ENCODE assay signal across 30 mouse cellular contexts in the genomic region with DNA sequence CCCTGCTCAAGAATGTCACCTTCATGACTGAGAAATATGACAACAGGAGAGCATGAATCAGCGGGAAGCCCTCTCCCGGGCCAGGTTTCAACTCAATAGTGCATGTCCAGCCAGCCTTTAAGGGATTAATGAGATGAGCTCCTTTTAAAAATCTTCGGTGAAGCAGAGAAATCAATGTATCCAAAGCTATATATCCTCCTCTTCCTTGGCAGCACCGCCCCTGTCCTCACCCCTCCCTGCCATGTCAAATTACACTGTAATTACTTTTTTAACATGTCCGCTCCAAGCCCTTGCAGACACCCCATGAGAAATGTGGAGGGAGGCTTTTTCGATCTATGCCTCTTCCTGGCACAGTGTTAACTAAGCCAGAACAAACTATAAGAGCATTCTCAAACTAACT.
DNase-seq lines count a peak whose midpoint lies in the region; ATAC-seq and TF ChIP-seq lines count a peak whose summit lies in the region.
"Had no signal": no experiment of that assay in that cellular context is flagged by ENCODE, and none has a peak within 500 bp of the region (broad histone marks: within the 10 kb centered on the region; RNA-seq: fewer than 3 reads in every experiment).

No protein-coding gene starts in this region.

- no peak overlapping the region for H3K27ac ChIP-seq in hindbrain, embryonic 13.5 days
- H3K27ac ChIP-seq in hindbrain, embryonic 16.5 days (ENCODE audit: low read depth, low read length) = no peak overlapping the region
- no peak overlapping the region for H3K27ac ChIP-seq in kidney, postnatal 0 days
- H3K27ac ChIP-seq in kidney, adult 2 months (ENCODE audit: insufficient read depth, low read depth, low read length) = no peak overlapping the region
- H3K27ac ChIP-seq in neural tube, embryonic 13.5 days (replicated peaks) = no peak overlapping the region
- H3K27ac ChIP-seq: forebrain, embryonic 15.5 days; heart, embryonic 10.5 days; heart, embryonic 15.5 days; limb, embryonic 10.5 days; limb, embryonic 15.5 days; liver, embryonic 13.5 days had no signal

- 26% methylated on average over 6 of the region's 6 CpGs for WGBS in hindbrain, embryonic 13.5 days
- WGBS in hindbrain, embryonic 16.5 days = 31% methylated on average over 6 of the region's 6 CpGs
- WGBS in kidney, postnatal 0 days = 51% methylated on average over 6 of the region's 6 CpGs
- 72% methylated on average over 6 of the region's 6 CpGs for WGBS in kidney, adult 2 months
- WGBS in neural tube, embryonic 13.5 days = 22% methylated on average over 6 of the region's 6 CpGs

- ATAC-seq in hindbrain, embryonic 13.5 days (ENCODE audit: low FRiP score) = peak; percentile 43; the same call in 1 of the 2 replicates
- ATAC-seq in hindbrain, embryonic 16.5 days = no peak; the same call in 1 of the 2 replicates
- ATAC-seq in kidney, postnatal 0 days (replicated peaks; ENCODE audit: low FRiP score, low read depth) = no peak
- peak; percentile 75 for ATAC-seq in neural tube, embryonic 13.5 days (ENCODE audit: low read depth)
- ATAC-seq: CD4-positive, CD25-positive, alpha-beta regulatory T cell, adult 4 months; forebrain, embryonic 15.5 days; inflammation-experienced regulatory T-cells, adult 6 months; lung, postnatal 0 days had no signal

- no peak for TF ChIP-seq POLR2A in kidney, adult 2 months (IDR thresholded peaks at IDR 0.05; ENCODE audit: low read depth, low read length)

- H3K27me3 ChIP-seq in hindbrain, embryonic 13.5 days = no peaks in the 10 kb centered on the region
- no peaks in the 10 kb centered on the region for H3K27me3 ChIP-seq in hindbrain, embryonic 16.5 days (replicated peaks; ENCODE audit: control insufficient read depth, insufficient read depth, low read length)
- no peaks in the 10 kb centered on the region for H3K27me3 ChIP-seq in kidney, postnatal 0 days (ENCODE audit: insufficient read depth, low read length)
- H3K27me3 ChIP-seq in kidney, adult 2 months (replicated peaks; ENCODE audit: control insufficient read depth, insufficient read depth, low read length) = no peaks in the 10 kb centered on the region
- no peaks in the 10 kb centered on the region for H3K27me3 ChIP-seq in neural tube, embryonic 13.5 days
- H3K27me3 ChIP-seq: forebrain, embryonic 15.5 days; limb, embryonic 15.5 days; liver, embryonic 13.5 days had no signal

- DNase-seq in kidney, postnatal 0 days (ENCODE audit: low spot score) = peak; percentile 40
- no peak for DNase-seq in kidney, adult 2 months
- DNase-seq in Muller cell, postnatal 12 days (ENCODE audit: inconsistent ontology term) = peak; percentile 43
- DNase-seq in layer of hippocampus, adult 18-20 months (ENCODE audit: low spot score in 2 of 2) = no peak
- no peak for DNase-seq in spleen, adult 12 weeks (ENCODE audit: low spot score)
- DNase-seq: adrenal gland, postnatal 25 days; cerebellum, adult 18-20 months; cerebellum, postnatal 36 days; gastrocnemius, postnatal 25 days; kidney, adult 18-20 months; layer of hippocampus, adult 9-11 months; liver, embryonic 13.5 days; lung, adult 18-20 months; lung, postnatal 4 days; right cerebral cortex, adult 18-20 months; right cerebral cortex, postnatal 4 days; thymus, adult 2 months; thymus, postnatal 36 days had no signal

- no peak overlapping the region for H3K4me2 ChIP-seq in hindbrain, embryonic 13.5 days
- no peak overlapping the region for H3K4me2 ChIP-seq in hindbrain, embryonic 16.5 days (ENCODE audit: low read length)
- no peak overlapping the region for H3K4me2 ChIP-seq in kidney, postnatal 0 days (ENCODE audit: low read length)
- H3K4me2 ChIP-seq in neural tube, embryonic 13.5 days = no peak overlapping the region
- H3K4me2 ChIP-seq: forebrain, embryonic 15.5 days; heart, embryonic 15.5 days; limb, embryonic 15.5 days; liver, embryonic 13.5 days had no signal

- TF ChIP-seq CTCF in kidney, postnatal 0 days (IDR thresholded peaks at IDR 0.05; ENCODE audit: low read depth) = no peak
- no peak for TF ChIP-seq CTCF in kidney, adult 2 months (conservative IDR thresholded peaks at IDR 0.05; ENCODE audit: insufficient read depth, insufficient read length, low read depth, low read length)

- no peak overlapping the region for H3K9ac ChIP-seq in hindbrain, embryonic 13.5 days
- H3K9ac ChIP-seq in hindbrain, embryonic 16.5 days (ENCODE audit: low read depth, low read length) = no peak overlapping the region
- no peak overlapping the region for H3K9ac ChIP-seq in kidney, postnatal 0 days (ENCODE audit: low read depth, low read length)
- no peak overlapping the region for H3K9ac ChIP-seq in neural tube, embryonic 13.5 days
- H3K9ac ChIP-seq: forebrain, embryonic 15.5 days; heart, embryonic 15.5 days; limb, embryonic 15.5 days; liver, embryonic 13.5 days had no signal

- no peak overlapping the region for H3K4me3 ChIP-seq in hindbrain, embryonic 13.5 days
- H3K4me3 ChIP-seq in hindbrain, embryonic 16.5 days (ENCODE audit: low read length) = no peak overlapping the region
- no peak overlapping the region for H3K4me3 ChIP-seq in kidney, postnatal 0 days (replicated peaks; ENCODE audit: low read depth, low read length)
- H3K4me3 ChIP-seq in kidney, adult 2 months (ENCODE audit: insufficient read depth, low read depth, low read length) = no peak overlapping the region
- H3K4me3 ChIP-seq in neural tube, embryonic 13.5 days = no peak overlapping the region
- H3K4me3 ChIP-seq: forebrain, embryonic 15.5 days; heart, embryonic 10.5 days; heart, embryonic 15.5 days; limb, embryonic 10.5 days; limb, embryonic 15.5 days; liver, embryonic 13.5 days; megakaryocyte, embryonic 14.5 days had no signal

- no peaks in the 10 kb centered on the region for H3K9me3 ChIP-seq in hindbrain, embryonic 13.5 days
- H3K9me3 ChIP-seq in hindbrain, embryonic 16.5 days (ENCODE audit: control insufficient read depth, low read length) = no peaks in the 10 kb centered on the region
- no peaks in the 10 kb centered on the region for H3K9me3 ChIP-seq in kidney, postnatal 0 days (replicated peaks; ENCODE audit: low read length)
- H3K9me3 ChIP-seq in neural tube, embryonic 13.5 days = no peaks in the 10 kb centered on the region
- H3K9me3 ChIP-seq: forebrain, embryonic 15.5 days; heart, embryonic 10.5 days; heart, embryonic 15.5 days; limb, embryonic 10.5 days; limb, embryonic 15.5 days; liver, embryonic 13.5 days; megakaryocyte, embryonic 14.5 days had no signal

- no peaks in the 10 kb centered on the region for H3K36me3 ChIP-seq in hindbrain, embryonic 13.5 days
- no peaks in the 10 kb centered on the region for H3K36me3 ChIP-seq in hindbrain, embryonic 16.5 days (ENCODE audit: control insufficient read depth, insufficient read depth, low read length)
- H3K36me3 ChIP-seq in kidney, postnatal 0 days (ENCODE audit: insufficient read depth, low read length) = peaks cover 3% of the 10 kb centered on the region; the same call in 1 of the 2 replicates
- no peaks in the 10 kb centered on the region; the same call in 1 of the 2 replicates for H3K36me3 ChIP-seq in kidney, adult 2 months (ENCODE audit: control insufficient read depth, insufficient read depth, low read length)
- no peaks in the 10 kb centered on the region for H3K36me3 ChIP-seq in neural tube, embryonic 13.5 days
- H3K36me3 ChIP-seq: forebrain, embryonic 15.5 days; heart, embryonic 10.5 days; heart, embryonic 15.5 days; limb, embryonic 10.5 days; liver, embryonic 13.5 days had no signal

- peaks cover 17% of the 10 kb centered on the region for H3K4me1 ChIP-seq in hindbrain, embryonic 13.5 days (replicated peaks)
- H3K4me1 ChIP-seq in hindbrain, embryonic 16.5 days (ENCODE audit: control insufficient read depth, insufficient read depth, low read depth, low read length) = peaks cover 11% of the 10 kb centered on the region
- no peaks in the 10 kb centered on the region for H3K4me1 ChIP-seq in kidney, postnatal 0 days (replicated peaks; ENCODE audit: insufficient read depth, low read length)
- H3K4me1 ChIP-seq in kidney, adult 2 months (ENCODE audit: control insufficient read depth, insufficient read depth, low read length) = no peaks in the 10 kb centered on the region
- H3K4me1 ChIP-seq in neural tube, embryonic 13.5 days (replicated peaks) = peaks cover 25% of the 10 kb centered on the region

Comparison
In these comparisons a context has a peak if more than half of its experiments do, and no peak if none do; other contexts are left out.
1. ATAC-seq: peak in hindbrain, embryonic 13.5 days (single experiment) and neural tube, embryonic 13.5 days (single experiment); none in hindbrain, embryonic 16.5 days (single experiment) and kidney, postnatal 0 days (single experiment).
2. DNase-seq: peak in kidney, postnatal 0 days (single experiment) and Muller cell, postnatal 12 days (single experiment); none in kidney, adult 2 months (single experiment), layer of hippocampus, adult 18-20 months (0 of 2) and spleen, adult 12 weeks (single experiment).